Mouse (Mus musculus) heart, postnatal 0 days (tissue): Measurements from ENCODE around the gene Abcc12. TPM values are rescaled to one million over a fixed set of nuclear protein-coding genes. Genes with fewer than 3 reads are reported as not detected.

ENCODE experiments used
- ATAC-seq: fragments of 200-750 bp; cut with Nextera tagmentation; 2 replicates; pipeline ENCODE4 v1.8.0; 2017; ENCODE audit warnings: low read depth, moderate number of reproducible peaks, moderate library complexity; ENCODE audit not compliant: insufficient read depth
- DNase-seq: peaks from one replicate; pipeline ENCODE4 v3.0.0-alpha.2; 2016; ENCODE audit warnings: low spot score
- H3K27ac ChIP-seq: fragments of 300-500 bp; sonication (generic); 2 replicates; pipeline ENCODE4 v1.5.1; 2014; ENCODE audit warnings: low read depth, mild to moderate bottlenecking
- H3K27me3 ChIP-seq: fragments of 300-500 bp; sonication (generic); 2 replicates; pipeline ENCODE4 v1.6.1; 2014; ENCODE audit warnings: low read length, mixed read lengths; ENCODE audit not compliant: control insufficient read depth, insufficient read depth
- H3K36me3 ChIP-seq: fragments of 300-500 bp; sonication (generic); replicated peaks from 2 replicates; pipeline ENCODE4 v1.6.1; 2014; ENCODE audit warnings: low read length, mixed read lengths; ENCODE audit not compliant: control insufficient read depth, insufficient read depth
- H3K4me1 ChIP-seq: fragments of 300-500 bp; sonication (generic); 2 replicates; pipeline ENCODE4 v1.6.1; 2014; ENCODE audit warnings: antibody characterized with exemption; ENCODE audit not compliant: control insufficient read depth, insufficient read depth
- H3K4me2 ChIP-seq: fragments of 300-500 bp; sonication (generic); 2 replicates; pipeline ENCODE4 v1.6.1; 2014; ENCODE audit warnings: low read depth, mild to moderate bottlenecking, low read length, moderate library complexity
- H3K4me3 ChIP-seq: fragments of 300-500 bp; sonication (generic); 2 replicates; pipeline ENCODE4 v1.5.1; 2014; ENCODE audit warnings: low read depth, low read length
- H3K9ac ChIP-seq: fragments of 300-500 bp; sonication (generic); replicated peaks from 2 replicates; pipeline ENCODE4 v1.6.1; 2014; ENCODE audit warnings: low read depth, low read length, mixed read lengths
- H3K9me3 ChIP-seq: fragments of 300-500 bp; sonication (generic); replicated peaks from 2 replicates; pipeline ENCODE4 v1.6.1; 2016; ENCODE audit warnings: low read length; ENCODE audit not compliant: control insufficient read depth
- CTCF ChIP-seq: IDR thresholded peaks from 2 replicates; pipeline ENCODE4 v1.5.1; 2016; ENCODE audit warnings: antibody characterized with exemption, control low read depth, low read depth
- EP300 ChIP-seq: IDR thresholded peaks from 2 replicates; pipeline ENCODE4 v1.6.1; 2016; ENCODE audit warnings: antibody characterized with exemption, low read depth
- WGBS: fragments of 180-500 bp; shearing (Covaris S2); extraction: QIAGEN DNeasy Blood & Tissue Kit; methylation state at CpG from one replicate; pipeline ENCODE4 v1.1.7; 2014; 5-methylcytosine and 5-hydroxymethylcytosine counted together
- polyA plus RNA-seq: library from polyadenylated mRNA; unstranded; fragments of >200 nt; fragmentation: Nextera tagmentation; extraction: Ambion mirVana; gene quantifications from 2 replicates; pipeline ENCODE4 v1.2.1, GENCODE M21; 2015
- total RNA-seq: library from RNA; depleted of rRNA; stranded (reverse); fragments of >200 nt; gene quantifications from 2 replicates; pipeline ENCODE4 v1.2.3, GENCODE M21; 2014; ENCODE audit warnings: low replicate concordance

Abcc12 gene
- total and polyA plus RNA-seq, 2 experiments from 2014 or later: not detected

DNA sequence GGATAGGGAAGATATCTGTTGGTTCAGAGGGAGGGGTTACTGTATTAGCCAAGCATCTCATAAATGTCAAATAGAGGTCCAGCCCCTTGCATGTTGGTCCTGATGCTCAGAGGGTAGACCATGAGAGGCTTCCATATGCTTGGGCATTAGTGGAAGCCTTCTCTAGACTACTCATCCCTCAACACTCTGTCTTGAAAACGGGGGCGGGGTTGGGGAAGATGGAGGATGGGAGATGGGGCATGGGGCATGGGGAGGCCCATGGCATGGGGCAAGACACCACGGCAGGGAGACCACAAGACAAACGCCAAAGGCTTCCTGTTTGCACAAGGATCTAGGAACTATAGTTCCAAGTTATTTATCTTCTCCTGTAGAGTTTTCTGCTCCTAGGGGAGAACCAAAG is 106.0 kb downstream of the Abcc12 start:
- DNase-seq (no peak), ATAC-seq (no peak)
- Histone ChIP-seq H3K4me3 (no peak overlapping the region), H3K4me1 (no peaks in the 10 kb centered on the region), H3K27me3 (no peaks in the 10 kb centered on the region), H3K36me3 (no peaks in the 10 kb centered on the region), H3K27ac (no peak overlapping the region), H3K9me3 (no peaks in the 10 kb centered on the region), H3K4me2 (no peak overlapping the region), H3K9ac (no peak overlapping the region)
- 79% methylated on average over 4 of the region's 4 CpGs for WGBS
- TF ChIP-seq EP300 (no peak), CTCF (no peak)

DNA sequence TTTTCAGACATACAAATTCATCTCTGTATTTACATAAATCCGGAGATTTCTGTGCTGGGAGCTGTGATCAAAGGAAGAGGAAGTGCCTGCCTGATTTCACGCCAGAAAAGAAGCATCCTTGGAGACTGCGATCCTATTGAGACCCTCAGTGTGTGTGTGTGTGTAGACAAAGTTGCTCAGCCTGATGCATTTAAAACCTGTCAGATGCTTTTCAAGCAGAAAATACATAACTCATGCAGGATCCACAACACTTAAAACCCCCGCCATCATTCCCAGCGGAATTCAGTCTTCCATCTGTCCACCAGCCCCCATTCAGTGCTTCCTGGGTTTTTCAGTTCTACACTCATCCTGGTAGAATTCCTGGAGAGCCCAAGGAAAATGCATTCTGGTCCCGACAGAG is 107.4 kb downstream of the Abcc12 start:
- no peak overlapping the region for H3K4me3 ChIP-seq
- no peaks in the 10 kb centered on the region for H3K9me3 ChIP-seq
- TF ChIP-seq EP300 (no peak), CTCF (no peak)
- H3K27ac ChIP-seq: no peak overlapping the region
- WGBS: 79% methylated on average over 6 of the region's 6 CpGs
- no peaks in the 10 kb centered on the region for H3K4me1 ChIP-seq
- no peak overlapping the region for H3K4me2 ChIP-seq
- no peaks in the 10 kb centered on the region for H3K36me3 ChIP-seq
- no peaks in the 10 kb centered on the region for H3K27me3 ChIP-seq
- ATAC-seq (no peak), DNase-seq (no peak)
- H3K9ac ChIP-seq: no peak overlapping the region

DNA sequence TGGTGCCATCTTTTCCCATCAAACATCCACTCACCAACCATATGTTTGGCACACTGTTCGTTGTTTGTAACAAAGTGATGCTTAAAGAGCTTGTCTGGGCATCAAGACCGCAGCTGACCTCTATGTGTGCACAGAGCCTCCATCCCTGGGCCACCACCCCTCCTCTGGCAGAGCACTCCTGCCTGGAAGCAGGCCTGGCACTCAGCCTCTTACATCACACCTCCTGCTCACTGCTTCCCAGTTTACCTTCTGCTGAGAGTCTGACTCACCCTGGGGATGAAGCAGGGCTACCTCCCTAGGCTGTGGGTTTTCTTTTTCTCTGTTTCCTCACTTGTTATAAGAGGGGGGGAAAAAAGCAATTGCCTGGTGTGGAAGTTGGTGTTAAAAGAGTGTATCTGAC is 109.8 kb downstream of the Abcc12 start:
- no peaks in the 10 kb centered on the region for H3K9me3 ChIP-seq
- no peak overlapping the region for H3K27ac ChIP-seq
- DNase-seq (no peak), ATAC-seq (no peak)
- TF ChIP-seq EP300: no peak
- no peak for TF ChIP-seq CTCF
- 81% methylated on average over 2 of the region's 2 CpGs for WGBS
- H3K4me3 ChIP-seq: no peak overlapping the region
- no peaks in the 10 kb centered on the region for H3K27me3 ChIP-seq
- H3K9ac ChIP-seq: no peak overlapping the region
- no peak overlapping the region for H3K4me2 ChIP-seq
- no peaks in the 10 kb centered on the region for H3K36me3 ChIP-seq
- no peaks in the 10 kb centered on the region for H3K4me1 ChIP-seq

DNA sequence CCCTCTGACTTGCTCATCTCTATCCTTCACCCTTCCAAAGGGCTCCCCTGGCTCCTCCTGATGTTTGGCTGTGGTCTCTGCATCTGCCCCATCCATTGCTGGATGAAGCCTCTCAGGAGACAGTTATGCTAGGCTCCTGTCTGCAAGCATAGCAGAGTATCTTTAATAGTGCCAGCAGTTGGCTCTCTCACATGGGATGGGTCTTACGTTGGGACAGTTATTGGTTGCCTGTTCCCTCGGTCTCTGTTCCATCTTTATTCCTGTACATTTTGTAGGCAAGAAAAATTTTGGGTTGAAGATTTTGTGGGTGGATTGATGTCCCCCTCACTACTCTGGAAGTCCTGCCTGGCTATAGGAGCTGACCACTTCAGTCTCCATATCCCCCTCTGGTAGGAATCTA is 117.3 kb downstream of the Abcc12 start:
- Histone ChIP-seq H3K9me3 (no peaks in the 10 kb centered on the region), H3K4me2 (no peak overlapping the region), H3K4me1 (no peaks in the 10 kb centered on the region), H3K27ac (no peak overlapping the region), H3K27me3 (no peaks in the 10 kb centered on the region), H3K4me3 (no peak overlapping the region), H3K9ac (no peak overlapping the region), H3K36me3 (no peaks in the 10 kb centered on the region)
- 75% methylated on average over 2 of the region's 2 CpGs for WGBS
- ATAC-seq (no peak), DNase-seq (no peak)
- no peak for TF ChIP-seq CTCF
- no peak for TF ChIP-seq EP300

DNA sequence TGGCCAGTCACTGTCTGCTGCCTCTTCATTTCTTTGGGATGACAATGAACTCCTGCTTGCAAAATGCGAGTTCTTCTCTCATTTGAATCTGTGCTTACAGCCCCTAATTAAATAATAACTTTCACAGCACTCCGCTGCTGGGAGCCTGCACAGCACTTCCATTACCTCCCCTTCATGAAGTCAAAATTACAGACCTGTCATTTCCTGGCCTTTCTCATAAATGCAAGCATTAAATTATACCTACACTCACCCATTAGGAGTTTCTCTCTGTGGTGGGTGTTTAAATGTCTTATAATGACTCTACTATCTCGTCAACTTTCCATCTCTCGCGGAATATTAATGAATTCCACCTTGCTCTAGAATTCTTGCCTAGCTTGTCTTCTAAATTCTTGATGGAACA is 120.1 kb downstream of the Abcc12 start:
- WGBS: 77% methylated on average over 5 of the region's 5 CpGs
- H3K4me3 ChIP-seq: no peak overlapping the region
- DNase-seq: no peak
- no peaks in the 10 kb centered on the region for H3K36me3 ChIP-seq
- TF ChIP-seq EP300 (no peak), CTCF (no peak)
- H3K9me3 ChIP-seq: no peaks in the 10 kb centered on the region
- no peak overlapping the region for H3K4me2 ChIP-seq
- H3K27ac ChIP-seq: no peak overlapping the region
- no peak overlapping the region for H3K9ac ChIP-seq
- H3K27me3 ChIP-seq: no peaks in the 10 kb centered on the region
- ATAC-seq: no peak
- H3K4me1 ChIP-seq: no peaks in the 10 kb centered on the region

- DNase-seq: no peak
- no peak for ATAC-seq
- Histone ChIP-seq H3K9ac (no peak overlapping the region), H3K4me2 (no peak overlapping the region), H3K4me3 (no peak overlapping the region), H3K27ac (no peak overlapping the region), H3K27me3 (no peaks in the 10 kb centered on the region), H3K9me3 (no peaks in the 10 kb centered on the region), H3K36me3 (no peaks in the 10 kb centered on the region), H3K4me1 (no peaks in the 10 kb centered on the region)
- 70% methylated on average over 11 of the region's 11 CpGs for WGBS
- TF ChIP-seq EP300: no peak
- TF ChIP-seq CTCF: no peak
These were observed 126.6 kb downstream of the Abcc12 start for GRCm38 (mm10) chr8:86453697-86454480.
